Mouse (Mus musculus) heart, embryonic 12.5 days (tissue): ENCODE measurements around the gene Slc25a18. TPM values are rescaled to one million over a fixed set of nuclear protein-coding genes. Genes with fewer than 3 reads are reported as not detected.

Experiments used
- microRNA-seq: library from miRNA; unstranded; fragments of <30 nt; microRNA quantifications from one replicate; pipeline ENCODE4, GENCODE M21; 2017
- polyA plus RNA-seq: library from polyadenylated mRNA; unstranded; fragments of >200 nt; fragmentation: Nextera tagmentation; extraction: Ambion mirVana; gene quantifications from 2 replicates; pipeline ENCODE4 v1.2.1, GENCODE M21; 2016

Slc25a18 gene
- polyA plus RNA-seq, 1 experiment from 2014 or later = 0.28 TPM

Small RNAs within 50 kb of the gene (microRNA-seq; reads per million reads assigned to microRNA genes)
- not detected for gene Gm25193

Other genes with a start within 250 kb of the Slc25a18 start
- gene Hdhd5, start 242.3 kb upstream of the Slc25a18 start, polyA plus RNA-seq = 16.0 and 17.9 TPM in 2 replicates
- 1.4 and 1.9 TPM in 2 replicates for gene Cecr2, start 107.2 kb upstream of the Slc25a18 start, polyA plus RNA-seq
- 144 and 145 TPM in 2 replicates for gene Atp6v1e1, start 49.2 kb downstream of the Slc25a18 start, polyA plus RNA-seq
- 32.3 and 34.1 TPM in 2 replicates for gene Bcl2l13, start 62.6 kb downstream of the Slc25a18 start, polyA plus RNA-seq
- 9.3 and 10.3 TPM in 2 replicates for gene Bid, start 143.3 kb downstream of the Slc25a18 start, polyA plus RNA-seq